Mouse (Mus musculus): ENCODE results near the gene Arhgap15. TPM values are rescaled to one million over a fixed set of nuclear protein-coding genes. Genes with fewer than 3 reads are reported as not detected.

The Arhgap15 gene
- total RNA-seq, 2 experiments from 2014 or later: 0.41 to 0.77 TPM

- DNase-seq: no peak
Observed at GRCm38 (mm10) chr2:43783759-43784735, 35.4 kb downstream of the Arhgap15 start.

- no peak for DNase-seq
Observed at GRCm38 (mm10) chr2:43786101-43786500, 37.5 kb downstream of the Arhgap15 start.

- peak; percentile 34 for DNase-seq
Observed at GRCm38 (mm10) chr2:43787141-43787540, 38.5 kb downstream of the Arhgap15 start.

GRCm38 (mm10) chr2:43788484-43788883, 39.9 kb downstream of the Arhgap15 start:
- no peak for DNase-seq

GRCm38 (mm10) chr2:43790049-43790693, 41.5 kb downstream of the Arhgap15 start:
- DNase-seq: no peak

GRCm38 (mm10) chr2:43791575-43791974, 43.0 kb downstream of the Arhgap15 start:
- DNase-seq: no peak

- DNase-seq: no peak
Observed at GRCm38 (mm10) chr2:43793105-43793504, 44.5 kb downstream of the Arhgap15 start.

GRCm38 (mm10) chr2:43794700-43795099, 46.1 kb downstream of the Arhgap15 start:
- no peak for DNase-seq

GRCm38 (mm10) chr2:43796448-43796847, 47.8 kb downstream of the Arhgap15 start:
- DNase-seq: no peak

- peak; percentile 10 for DNase-seq
Observed at GRCm38 (mm10) chr2:43805960-43806744, 57.5 kb downstream of the Arhgap15 start.

GRCm38 (mm10) chr2:43815896-43816787, 67.5 kb downstream of the Arhgap15 start:
- DNase-seq: no peak

- DNase-seq: peak; percentile 8
Observed at GRCm38 (mm10) chr2:43816788-43817581, 68.4 kb downstream of the Arhgap15 start.

GRCm38 (mm10) chr2:43835931-43836330, 87.3 kb downstream of the Arhgap15 start:
- DNase-seq: no peak

- DNase-seq: peak; percentile 10
Observed at GRCm38 (mm10) chr2:43841644-43842043, 93.0 kb downstream of the Arhgap15 start.

- DNase-seq: peak; percentile 5
Observed at GRCm38 (mm10) chr2:43851195-43851594, 102.6 kb downstream of the Arhgap15 start.

GRCm38 (mm10) chr2:43862709-43863108, 114.1 kb downstream of the Arhgap15 start:
- no peak for DNase-seq

- peak; percentile 81 for DNase-seq
Observed at GRCm38 (mm10) chr2:43902403-43902973, 153.9 kb downstream of the Arhgap15 start.

GRCm38 (mm10) chr2:43907496-43907895, 158.9 kb downstream of the Arhgap15 start:
- DNase-seq: peak; percentile 9

GRCm38 (mm10) chr2:43914104-43914503, 165.5 kb downstream of the Arhgap15 start:
- DNase-seq: no peak

- no peak for DNase-seq
Observed at GRCm38 (mm10) chr2:43923863-43924340, 175.3 kb downstream of the Arhgap15 start.
